Mouse (Mus musculus) liver (tissue): Measurements from ENCODE around the gene Msantd3.
A peak's percentile ranks its signal among the peaks of the same experiment; 100 is the strongest.

Experiments used
- DNase-seq: peaks from one replicate; pipeline ENCODE4 v3.0.0-alpha.2; 2020; ENCODE audit warnings: mixed read lengths

The Msantd3 gene

DNA sequence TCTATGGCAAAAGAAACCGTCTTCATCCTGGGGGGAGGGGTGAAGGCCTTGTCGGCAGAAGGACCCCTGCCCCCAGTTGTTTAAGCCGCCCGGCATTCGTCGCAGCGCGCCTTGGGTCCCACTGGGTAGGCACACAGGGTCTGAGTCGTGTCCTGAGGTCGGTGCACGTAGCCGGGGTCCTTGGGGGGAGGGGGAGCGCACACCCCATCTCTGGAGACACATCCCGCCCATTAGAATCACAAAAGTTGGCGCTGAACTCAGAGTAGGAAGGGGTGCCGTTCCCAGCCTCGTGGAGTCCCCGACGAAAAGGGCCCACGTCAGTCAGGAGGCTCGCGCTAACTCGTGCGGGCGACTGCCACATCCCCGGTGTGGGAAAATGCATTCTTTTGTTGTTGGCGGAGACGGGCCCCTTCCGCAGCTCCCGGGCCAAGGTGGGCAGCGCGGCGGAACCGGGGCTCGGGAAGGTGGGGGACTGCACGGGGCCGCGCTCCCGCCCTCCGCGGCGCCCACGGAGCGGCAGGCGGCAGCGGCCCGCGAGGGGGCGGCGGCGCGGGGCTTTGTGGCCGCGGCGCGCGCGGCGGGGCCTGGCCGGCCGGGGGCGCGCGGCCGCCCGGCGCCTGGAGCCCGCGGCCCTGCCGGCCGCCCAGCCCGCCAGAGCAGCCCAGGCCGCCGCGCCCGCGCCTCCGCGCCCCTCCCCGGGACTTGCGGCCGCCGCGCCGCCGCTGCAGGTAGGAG, at the start of gene Msantd3:
Gene Msantd3 (plus strand): TSS at position 95 of the 735 bp plus-strand sequence.
- peak; percentile 17 for DNase-seq

DNA sequence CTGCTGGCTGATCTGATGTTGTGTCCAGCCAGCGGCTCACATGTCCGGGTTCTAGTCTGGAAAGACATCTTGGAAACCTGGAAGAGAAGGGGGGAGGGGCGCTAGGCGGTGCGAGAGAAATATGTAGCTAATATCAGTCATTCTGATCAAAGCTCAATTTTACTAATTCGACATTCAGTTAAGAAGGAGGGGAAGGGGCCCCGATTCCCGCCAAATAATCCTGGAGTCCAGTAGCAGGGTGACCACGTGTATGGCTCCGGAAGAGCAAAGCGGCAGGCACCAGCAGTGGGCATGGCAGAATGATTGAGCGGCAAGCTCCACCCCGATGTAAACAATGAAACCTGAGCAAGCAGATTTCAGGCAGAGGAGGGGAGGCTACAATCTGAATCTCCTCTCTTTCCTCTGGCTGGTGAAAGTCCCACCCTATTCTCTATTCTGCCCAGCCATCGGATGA, 48.4 kb upstream of the Msantd3 start:
- peak; percentile 33 for DNase-seq

DNA sequence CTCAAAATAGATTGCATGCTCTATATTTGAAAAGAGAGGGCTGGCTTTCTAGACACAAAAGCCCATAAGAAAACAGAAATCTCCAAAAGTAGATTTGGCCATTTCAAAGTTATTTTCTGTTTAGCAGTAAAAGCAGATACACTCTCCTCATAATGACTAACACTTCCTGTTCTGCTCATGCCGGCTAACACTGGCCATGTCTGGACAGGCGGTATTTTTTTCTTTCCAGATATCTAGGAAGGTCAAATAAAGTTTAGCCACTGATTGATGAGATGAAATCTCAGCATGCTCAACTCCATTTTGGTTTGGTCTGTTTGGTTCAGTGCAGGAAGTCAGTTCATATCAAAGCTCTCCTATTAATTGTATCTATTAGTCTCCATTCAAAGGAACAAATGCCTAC, 47.2 kb upstream of the Msantd3 start:
- DNase-seq = no peak

DNA sequence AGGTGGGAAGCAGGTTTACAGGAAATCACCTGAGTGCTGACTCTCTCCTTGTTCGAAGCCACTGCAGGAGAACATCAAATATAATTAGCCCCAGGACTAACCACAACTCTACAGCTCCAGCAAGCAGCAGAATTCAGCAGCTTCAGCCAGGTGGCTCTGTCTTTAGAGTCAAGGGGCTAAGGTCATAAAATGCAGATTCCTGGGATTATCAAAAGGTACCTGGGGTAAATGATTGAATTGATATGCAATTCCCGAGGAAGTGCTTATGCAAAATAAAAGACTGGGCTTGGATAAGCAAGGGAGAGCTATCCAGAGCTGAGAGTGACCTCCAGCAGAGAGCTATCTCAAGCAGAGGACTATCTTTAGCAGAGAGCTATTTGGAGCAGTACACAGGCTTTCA, 28.9 kb upstream of the Msantd3 start:
- DNase-seq = no peak

DNA sequence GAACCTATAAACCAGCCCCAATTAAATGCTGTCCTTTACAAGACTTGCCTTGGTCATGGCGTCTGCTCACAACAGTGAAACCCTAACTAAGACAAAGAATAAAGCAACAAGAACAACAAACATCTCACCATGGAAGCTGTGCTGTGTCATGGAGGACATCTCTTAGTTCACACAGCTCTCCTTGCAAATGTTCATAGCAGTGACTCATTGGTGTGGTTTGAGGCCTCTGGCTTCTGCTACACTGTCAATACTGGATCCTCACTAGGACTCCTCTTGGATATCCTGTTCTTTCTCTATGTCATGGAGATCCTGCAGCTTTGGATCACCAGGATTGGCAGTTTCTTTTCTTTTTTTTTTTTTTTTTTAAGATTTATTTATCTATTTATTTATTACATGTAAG, 10.2 kb upstream of the Msantd3 start:
- DNase-seq = no peak

DNA sequence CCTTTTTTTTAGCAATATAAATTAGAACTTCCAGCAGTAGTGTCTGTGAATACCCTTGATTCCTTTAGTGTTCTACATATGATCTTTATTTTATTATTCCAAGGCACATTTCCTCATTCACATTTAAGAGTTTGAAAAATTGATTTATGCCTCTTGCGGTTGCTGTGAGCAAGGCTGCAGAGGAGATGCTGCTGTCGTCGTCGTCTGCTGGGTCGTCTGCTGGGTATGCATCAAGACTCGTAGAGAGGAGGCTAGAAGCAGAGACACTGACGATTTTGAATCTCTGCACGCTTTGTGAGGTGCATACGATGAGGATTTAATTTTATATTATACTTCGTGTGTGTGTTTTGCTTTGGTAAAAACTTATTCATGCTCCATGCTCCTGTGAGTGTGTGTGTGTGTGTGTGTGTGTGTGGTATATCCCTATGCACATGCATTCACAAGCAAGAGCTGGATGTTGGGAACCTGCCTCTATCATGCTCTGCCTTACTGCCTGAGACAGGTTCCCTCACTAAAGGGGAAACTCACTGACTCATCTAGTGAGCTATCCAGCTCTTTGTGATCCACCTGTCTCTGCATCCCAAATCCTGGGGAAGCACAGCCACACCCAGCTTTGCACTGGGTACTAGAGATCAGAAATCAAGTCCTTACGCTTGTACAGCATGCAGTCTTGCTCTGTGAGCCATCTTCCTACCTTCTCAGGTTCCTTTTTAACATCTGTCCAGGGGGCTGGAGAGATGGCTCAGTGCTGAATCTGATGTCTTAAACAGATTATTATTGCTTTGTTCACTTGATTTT, 7.7 kb upstream of the Msantd3 start:
- DNase-seq = no peak

DNA sequence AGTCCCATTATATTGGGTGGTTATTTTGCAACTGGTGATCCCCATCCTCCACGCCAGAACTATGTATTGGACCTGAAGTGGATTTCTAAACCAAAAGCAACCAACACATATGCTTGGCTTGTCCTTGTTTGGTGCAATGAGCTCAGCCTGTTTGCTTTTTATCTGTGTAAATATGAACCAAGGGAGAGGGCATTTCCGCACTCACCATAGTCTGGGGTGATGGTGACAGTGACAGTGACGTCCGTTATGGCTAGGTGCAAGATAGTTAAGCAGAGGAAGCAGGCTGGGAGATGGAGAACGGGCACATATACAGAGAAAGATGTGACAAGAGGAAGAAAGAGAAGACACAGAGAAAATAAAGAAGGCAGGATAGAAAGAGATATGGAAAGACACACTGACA, 3.5 kb upstream of the Msantd3 start:
- no peak for DNase-seq

DNA sequence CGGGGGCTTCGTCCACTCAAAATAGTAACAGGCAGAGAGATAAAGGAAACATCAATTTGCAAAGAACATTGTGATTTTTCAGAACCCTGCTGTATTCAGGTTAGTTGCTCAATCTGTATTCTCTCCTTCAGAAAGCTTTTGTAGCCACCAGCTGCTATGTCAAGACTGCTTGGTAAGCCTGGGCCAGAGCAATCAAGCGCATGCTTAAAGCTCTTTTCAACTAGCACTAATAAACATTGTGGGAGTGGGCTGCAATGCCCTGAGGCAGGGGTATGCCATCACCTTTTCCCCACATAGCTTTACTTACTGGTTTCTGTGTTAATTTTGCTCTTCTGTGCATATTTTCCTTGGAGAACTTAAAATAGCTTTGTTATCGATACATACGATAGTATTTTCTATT, 2.7 kb upstream of the Msantd3 start:
- no peak for DNase-seq

DNA sequence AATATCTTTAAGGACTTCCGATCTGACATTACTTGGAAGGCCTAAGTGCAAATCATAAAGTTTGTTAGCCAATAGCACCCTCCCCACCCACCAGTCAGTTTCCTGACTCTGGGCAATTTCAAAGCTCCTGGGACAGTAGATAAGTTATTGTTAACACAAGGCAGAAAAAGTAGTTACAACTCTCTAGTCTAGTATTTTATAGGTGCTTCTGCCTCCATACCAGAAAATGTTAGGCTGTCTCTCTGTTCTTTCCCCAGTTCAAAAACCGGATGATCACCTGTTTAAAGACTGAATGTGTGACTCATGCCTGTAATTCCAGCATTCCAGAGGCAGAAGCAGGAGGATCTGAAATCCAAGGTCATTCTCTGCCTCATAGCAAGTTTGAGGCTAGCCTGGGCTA, 1.2 kb upstream of the Msantd3 start:
- no peak for DNase-seq

DNA sequence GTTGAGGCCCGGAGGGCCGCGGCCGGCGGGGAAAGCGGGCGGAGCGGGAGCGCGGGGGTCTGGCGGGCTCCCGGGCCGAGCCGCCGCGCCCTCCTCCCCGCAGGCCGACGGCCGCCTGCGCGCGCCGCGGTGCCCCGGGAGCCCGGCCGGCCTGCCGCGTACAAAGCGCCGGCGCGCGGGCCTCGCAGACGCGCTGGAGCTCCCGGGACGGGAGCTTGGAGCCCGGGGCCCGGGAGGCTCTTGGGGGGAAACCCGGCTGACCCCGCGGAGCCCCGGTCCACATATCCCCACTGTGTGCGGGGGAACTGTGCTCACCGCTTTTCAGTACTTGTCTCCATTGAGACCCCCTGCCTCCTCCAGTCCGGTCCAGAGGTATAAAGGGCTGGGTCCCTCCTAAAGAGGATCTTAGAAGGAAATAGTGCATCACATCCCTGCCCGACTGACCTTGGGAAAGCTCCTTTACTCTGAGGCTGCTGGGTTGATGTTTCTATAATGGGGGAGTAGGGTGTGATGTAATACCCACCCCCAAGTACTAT, 909 bp downstream of the Msantd3 start:
- no peak for DNase-seq

DNA sequence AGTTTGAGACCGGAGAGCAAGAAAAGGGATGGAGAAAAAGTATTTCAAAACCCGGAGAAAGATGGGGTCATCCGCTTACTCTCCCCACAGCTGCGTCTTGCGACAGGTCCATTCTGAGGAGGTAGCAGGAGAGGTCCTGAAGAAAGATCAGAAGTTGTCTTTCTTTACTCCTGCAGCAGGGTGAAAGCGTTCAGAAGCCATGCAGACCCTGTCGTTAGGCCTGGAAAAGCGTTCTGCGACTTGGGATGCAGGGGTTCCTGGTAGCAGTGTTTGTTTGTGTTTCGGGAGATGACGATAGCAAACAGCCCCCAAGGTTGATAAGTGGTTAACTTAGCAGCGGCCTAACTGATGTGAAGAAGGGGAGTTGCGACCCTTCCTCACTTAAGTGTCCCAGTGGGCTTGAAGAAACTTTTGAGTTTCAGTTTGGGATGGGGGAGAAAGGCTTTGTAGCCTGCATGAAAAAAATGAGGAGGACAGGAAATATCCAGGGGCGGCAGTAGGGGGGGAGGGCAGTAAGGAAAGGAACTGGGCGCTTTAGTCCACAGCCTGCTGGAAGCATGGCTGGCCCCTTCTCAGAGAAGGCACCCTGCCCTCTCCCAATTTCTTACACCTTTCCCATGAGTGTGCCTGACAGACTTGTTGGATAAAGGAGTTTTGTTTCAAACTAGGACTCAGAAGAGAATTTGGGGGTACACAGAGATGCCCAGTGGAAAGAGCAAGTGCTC, 2.0 kb downstream of the Msantd3 start:
- no peak for DNase-seq

DNA sequence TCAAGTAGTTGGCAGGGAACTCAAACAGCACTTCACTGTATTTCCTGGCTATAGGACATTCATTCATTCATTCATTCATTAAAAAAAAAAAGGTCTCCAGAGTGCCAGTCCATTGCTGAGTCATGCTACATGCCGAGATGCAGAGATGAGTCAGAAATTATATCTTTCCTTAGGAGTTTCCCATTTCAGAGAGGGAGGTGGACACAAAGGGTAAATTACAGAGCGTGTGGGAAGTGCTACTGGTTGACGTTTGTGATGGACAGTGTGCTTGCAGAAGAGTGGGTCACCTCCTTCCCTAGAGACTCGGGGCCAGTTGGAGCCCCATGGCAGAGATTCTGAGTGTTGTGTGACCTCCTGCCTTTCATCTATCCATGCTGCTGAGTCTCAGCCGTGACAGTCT, 2.6 kb downstream of the Msantd3 start:
- no peak for DNase-seq

DNA sequence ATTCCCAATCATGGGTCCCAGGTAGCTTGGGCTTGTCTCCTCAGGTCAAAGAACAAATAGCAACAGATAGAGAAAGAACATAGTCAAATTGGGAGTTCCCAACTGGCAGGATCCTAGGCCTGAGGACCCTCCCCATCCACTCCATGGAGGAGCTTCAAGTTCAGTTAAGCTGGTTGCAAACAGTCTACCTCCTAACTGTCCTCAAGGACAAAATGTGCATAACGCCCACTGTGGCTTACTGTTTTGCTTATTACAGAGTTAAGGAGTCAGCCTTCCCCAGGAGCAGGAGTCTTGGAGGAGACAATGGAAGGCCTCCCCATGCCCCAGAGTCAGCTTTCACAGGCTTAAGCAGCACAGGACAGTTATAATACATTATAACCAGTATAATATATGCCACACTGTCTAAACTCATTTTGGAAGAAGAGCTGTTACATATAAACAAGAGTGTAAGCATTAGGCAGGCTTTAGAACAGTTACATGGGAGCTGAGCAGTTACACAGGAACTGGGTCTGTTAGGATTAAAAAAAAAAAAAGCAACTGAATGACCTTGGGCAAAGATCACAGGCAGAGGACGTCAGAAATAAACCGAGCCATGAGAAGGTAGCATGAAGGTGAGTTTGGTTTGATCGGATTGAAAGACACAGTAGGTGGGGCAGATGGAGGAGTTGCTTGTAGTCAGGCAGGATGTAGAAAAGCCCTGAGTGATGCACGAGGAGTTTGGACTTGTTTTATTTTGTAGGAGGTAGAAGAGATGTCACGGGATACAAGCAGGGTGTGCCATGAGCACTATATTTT, 3.5 kb downstream of the Msantd3 start:
- no peak for DNase-seq

DNA sequence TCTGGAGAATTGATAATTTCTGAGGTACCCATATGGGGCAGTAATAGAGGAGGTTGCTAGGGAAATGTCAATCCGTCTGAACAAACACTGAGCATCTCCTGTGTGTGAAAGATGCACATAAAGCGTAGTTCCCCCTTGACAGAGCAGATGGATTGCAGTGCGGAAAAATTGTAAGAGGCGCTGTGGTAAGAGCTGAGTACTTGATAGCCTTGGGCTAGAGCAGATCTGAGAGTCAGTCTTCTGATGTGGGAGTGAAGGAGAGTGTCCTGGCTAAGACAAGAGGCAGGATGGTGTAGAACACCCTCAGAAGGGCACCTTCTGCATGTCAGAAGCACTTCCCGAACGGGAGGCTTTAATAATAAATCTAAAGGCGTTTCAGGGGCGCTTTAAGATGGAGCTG, 4.4 kb downstream of the Msantd3 start:
- no peak for DNase-seq

DNA sequence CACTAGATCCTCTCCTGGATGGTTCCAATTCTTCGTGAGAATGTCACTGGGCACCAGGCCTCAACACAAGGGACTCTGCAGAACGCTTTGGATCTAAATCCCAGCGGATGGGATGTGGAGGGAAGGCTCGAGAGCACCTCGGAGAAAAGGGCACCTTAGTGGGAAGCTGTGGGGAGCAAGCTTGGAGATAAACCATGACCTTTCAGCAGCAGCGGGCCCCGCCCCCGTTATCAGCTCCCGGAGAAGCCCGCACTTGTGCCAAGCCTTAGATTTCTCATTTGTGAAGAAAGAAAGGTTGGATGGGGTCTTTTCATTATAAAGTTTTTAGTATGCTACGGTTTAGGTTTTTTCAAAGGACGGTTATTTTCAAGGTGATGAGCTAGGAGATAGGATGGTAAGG, 6.2 kb downstream of the Msantd3 start:
- DNase-seq = peak; percentile 20

DNA sequence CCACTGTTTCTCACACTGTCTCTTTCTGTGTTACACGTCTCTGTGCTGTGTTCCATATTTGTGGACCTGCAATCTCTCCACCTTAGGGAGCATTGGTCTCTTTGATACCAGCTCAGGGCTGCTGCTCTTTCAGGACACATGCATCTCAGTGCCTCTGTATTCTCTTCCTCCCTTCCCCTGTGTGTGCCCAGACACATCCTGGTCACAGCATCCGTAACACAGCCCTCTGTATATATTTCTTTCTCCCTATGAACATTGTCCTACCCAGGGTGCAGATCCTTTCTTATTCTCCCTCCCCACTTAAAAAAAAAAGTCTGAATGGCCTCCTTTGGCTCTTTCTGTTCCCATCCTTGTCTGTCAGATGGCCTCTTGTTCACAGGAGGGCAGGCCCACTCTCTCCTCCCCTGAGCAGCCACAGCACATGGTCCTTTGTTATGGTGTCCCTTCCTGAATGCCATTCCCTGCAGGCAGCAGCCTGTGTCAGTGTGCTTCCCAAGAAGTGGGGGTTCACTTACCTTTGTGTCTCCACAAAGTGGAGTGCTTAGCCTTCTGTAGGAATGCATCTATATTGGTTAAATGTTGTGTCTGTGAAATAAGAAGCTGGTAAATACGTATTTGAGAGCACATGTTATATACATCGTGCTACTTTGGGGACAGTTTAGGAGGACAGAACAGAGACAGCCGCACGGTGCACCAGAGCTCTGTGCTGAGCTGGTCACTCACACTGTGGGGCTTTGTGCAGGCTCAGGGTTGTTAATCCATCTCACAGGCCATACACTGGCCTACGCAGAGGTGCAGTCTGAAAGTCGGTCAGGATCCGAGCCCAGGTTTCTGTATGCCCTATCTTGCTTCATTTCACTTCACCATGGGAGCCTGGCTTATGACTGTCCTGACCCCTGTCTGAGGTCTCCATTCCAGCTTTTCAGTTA, 7.1 kb downstream of the Msantd3 start:
- DNase-seq = no peak

DNA sequence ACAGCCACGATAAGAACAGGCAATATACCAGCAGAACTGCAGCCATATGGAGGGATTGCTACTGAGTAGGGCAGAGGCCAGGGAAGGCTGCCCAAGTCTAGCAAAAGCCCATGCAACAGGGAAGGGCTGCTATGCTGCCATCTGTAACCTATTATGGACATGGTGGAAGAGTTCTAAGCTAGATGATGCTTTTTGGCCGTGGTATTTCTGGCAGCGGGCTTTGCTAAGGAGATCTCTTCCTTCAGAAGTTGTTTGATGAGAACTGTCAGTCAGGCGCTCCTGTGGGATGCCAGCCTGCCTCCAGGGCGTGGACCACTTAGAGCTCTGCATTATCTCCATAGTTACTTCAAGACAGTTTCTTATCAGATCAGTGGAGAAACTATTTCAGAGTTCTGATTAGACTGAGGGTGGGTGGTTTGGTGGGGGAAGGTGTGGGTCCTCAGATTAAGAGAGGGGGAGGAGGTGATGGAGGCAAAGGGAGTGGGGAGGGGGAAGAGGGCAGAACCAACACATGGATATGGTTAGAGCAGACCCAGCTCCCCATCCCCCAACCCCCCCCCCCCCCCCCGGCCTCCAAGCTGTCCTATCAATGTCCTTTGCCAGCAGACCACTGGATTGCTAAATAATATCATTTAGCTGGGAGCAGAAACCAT, 8.8 kb downstream of the Msantd3 start:
- no peak for DNase-seq

DNA sequence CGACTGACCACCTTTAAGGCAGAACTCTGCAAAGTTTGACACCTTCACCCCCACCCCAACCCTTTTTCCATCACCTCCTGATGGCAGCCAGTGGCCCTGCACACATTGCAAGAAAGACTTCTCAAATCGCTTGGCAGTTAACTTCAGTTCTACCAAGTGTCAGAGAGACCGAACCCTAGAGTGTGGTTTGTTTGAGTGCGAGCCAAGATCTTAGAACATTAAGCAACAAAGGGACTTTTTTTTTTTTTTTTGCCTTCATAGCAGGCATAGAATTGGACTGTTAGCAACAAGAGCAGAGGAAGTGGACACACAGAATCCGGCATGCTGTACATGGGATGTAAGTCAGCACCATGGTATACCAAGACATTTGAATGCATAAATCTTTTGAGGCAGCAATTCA, 9.9 kb downstream of the Msantd3 start:
- no peak for DNase-seq

DNA sequence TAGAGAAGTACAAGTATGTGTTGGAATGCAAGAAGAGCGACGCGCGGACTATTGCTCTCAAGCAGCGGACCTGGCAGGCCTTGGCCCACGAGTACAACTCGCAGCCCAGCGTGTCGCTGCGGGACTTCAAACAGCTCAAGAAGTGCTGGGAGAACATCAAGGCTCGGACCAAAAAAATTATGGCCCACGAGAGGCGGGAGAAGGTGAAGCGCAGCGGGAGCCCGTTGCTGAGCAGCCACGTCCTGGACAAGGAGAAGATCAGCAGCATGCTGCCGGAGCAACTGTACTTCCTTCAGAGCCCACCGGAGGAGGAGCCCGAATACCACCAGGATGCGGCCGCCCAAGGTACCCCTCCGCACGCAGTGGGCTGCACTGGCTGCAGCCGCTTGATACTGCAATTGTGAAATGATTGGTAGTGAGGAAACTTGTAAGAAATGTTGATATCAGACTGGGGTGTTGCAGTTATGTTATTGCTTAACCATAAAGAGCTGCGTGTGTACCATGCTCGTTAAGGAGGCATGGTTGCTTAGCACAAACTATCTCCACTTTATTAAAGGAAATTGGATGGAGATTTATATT, 12.8 kb downstream of the Msantd3 start:
- no peak for DNase-seq

DNA sequence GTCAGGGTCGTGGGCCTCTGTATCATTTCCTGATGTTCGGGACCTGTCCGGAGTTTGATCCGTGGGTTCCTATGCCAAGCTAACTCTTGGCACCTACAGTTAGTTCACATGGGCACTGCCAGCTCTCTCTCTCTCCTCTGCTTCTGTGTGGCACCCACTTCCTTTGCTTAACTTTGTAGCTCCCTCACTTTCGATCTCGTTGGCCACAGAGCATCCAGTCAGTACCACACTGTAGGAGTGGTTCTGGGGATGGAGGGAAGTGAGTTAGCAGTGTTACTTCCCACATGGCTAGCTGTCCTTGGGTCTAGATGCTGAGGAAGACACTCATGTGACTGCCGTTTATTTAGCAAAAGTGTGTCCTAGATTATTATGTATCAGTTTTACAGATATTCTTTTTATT, 14.4 kb downstream of the Msantd3 start:
- DNase-seq = no peak
